Mouse (Mus musculus) spleen, embryonic (tissue): ENCODE results near the gene Cnppd1.

Experiments used
- CTCF ChIA-PET: fragments of 350-600 bp; sonication (Branson Sonifier 250); formaldehyde crosslinking; loops from one replicate; lab custom pipeline; 2022; lab: Charles Lee

Gene Cnppd1

DNA sequence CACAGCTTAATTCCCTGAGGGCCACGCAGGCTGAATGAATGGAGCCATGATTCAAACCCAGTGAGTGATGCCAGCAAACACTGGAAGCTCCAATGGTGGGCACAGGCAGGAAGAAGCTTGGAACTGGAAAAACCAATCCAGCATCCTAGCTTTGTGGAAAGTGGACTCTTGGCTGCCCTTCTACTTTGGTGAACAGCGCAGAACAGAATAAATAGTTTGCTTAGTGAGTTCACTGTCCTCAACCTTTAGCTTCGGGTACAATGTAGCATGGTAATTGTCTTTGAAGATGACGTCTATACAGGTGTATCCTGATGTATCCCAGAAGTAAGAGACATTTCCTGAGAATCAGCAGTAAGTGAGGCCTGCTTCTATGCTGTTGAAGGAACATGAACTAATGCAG is 6.2 kb upstream of the Cnppd1 start:
- CTCF ChIA-PET = interaction anchor here (0.6 to 0.8 kb wide), 2 partner anchors 12 to 352 kb away, joined by 3 read pairs; no protein-coding TSS in a partner anchor

DNA sequence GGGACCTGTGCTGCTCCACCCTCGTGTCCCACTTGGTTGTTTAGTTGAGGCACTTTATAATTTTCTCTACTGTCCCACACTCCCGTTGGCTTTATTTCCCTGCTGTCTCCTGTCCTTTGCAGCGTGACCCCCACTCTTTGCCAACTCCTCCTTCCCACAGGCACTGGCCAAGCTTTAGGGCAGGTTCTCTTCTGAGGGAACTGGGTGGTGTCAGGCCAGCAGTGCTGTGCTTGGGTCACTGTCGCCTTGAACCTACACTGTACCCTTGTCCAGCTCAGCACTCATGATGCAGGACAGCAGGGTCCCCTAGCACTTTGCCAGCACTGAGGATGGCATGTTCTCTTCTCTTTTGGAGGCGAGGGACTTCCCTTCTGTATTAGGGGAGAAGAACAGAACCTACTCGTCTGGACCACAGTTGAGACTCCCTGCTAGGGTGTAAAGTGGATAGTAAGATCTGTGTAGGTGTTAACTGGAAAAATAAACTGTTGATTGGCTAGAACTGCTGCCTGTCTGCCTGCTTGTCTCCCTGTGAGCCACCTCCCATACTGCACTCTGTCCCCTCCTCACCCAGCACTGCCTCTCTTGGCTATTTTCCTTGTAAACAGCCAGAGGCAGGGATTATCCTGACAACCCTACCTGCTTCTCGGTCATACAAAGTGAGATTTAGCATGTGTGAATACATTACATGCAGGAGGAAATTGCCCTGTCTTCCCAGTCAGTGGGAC is 5.1 kb upstream of the Cnppd1 start:
- CTCF ChIA-PET = no interaction called here

GRCm38 (mm10) chr1:75145589-75145988 is 3.1 kb upstream of the Cnppd1 start:
- CTCF ChIA-PET = no interaction called here

- CTCF ChIA-PET = no interaction called here
Measured at GRCm38 (mm10) chr1:75141486-75142190, 873 bp downstream of the Cnppd1 start.

- CTCF ChIA-PET = interaction anchor here (0.6 kb wide), 1 partner anchor 116 kb away, joined by 4 read pairs; no protein-coding TSS in a partner anchor
Measured at GRCm38 (mm10) chr1:75140601-75141190, 1.8 kb downstream of the Cnppd1 start.

- CTCF ChIA-PET = no interaction called here
Measured at GRCm38 (mm10) chr1:75138448-75138847, 4.1 kb downstream of the Cnppd1 start.

GRCm38 (mm10) chr1:75136730-75137129 is 5.8 kb downstream of the Cnppd1 start:
- CTCF ChIA-PET = no interaction called here

GRCm38 (mm10) chr1:75136293-75136692 is 6.2 kb downstream of the Cnppd1 start:
- CTCF ChIA-PET = no interaction called here

GRCm38 (mm10) chr1:75133421-75134207 is 8.9 kb downstream of the Cnppd1 start, which contains the start of gene Slc23a3:
Gene Slc23a3, minus strand, starts transcription at chr1:75133890.
- CTCF ChIA-PET = no interaction called here

DNA sequence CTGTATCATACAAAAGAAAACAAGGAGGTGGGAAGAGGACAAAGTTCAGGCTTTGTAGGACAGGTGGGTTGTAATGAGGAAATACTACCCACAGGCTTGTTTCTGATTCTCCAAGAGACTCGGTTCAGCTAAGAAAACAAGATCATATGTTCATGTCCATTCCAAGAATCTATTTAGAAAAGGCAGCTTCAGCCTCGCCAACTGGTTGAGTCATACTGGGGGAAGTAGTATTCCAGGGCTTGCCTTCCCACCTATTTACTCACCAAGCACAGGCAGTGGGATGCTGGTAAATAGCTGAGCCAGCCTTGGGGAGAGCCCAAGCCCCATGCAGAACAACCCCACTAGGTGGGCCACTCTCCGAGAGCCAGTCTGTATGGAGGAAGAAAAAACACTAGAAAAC is 13.9 kb downstream of the Cnppd1 start:
- CTCF ChIA-PET = no interaction called here

DNA sequence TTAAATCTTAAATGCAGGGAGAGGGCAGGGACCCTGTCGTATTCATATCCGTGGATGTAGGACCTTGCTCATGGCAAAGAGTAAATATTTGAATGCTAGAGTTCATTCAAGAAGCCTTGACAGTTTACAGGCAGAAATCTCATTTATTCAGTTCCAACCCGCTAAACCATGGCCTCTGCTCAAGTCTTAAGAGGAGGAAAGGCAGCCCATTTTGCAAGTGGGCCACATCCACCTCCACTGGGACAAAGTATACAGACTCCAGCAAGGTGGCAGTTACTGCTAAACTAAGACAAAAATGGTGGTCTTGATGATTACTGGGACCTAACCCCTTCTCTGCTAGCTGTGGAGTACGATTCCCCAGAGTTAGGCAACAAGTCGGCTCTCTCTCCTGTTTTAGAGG is 17.1 kb downstream of the Cnppd1 start:
- CTCF ChIA-PET = interaction anchor here (0.6 kb wide), 1 partner anchor 227 kb away, joined by 4 read pairs; no protein-coding TSS in a partner anchor

DNA sequence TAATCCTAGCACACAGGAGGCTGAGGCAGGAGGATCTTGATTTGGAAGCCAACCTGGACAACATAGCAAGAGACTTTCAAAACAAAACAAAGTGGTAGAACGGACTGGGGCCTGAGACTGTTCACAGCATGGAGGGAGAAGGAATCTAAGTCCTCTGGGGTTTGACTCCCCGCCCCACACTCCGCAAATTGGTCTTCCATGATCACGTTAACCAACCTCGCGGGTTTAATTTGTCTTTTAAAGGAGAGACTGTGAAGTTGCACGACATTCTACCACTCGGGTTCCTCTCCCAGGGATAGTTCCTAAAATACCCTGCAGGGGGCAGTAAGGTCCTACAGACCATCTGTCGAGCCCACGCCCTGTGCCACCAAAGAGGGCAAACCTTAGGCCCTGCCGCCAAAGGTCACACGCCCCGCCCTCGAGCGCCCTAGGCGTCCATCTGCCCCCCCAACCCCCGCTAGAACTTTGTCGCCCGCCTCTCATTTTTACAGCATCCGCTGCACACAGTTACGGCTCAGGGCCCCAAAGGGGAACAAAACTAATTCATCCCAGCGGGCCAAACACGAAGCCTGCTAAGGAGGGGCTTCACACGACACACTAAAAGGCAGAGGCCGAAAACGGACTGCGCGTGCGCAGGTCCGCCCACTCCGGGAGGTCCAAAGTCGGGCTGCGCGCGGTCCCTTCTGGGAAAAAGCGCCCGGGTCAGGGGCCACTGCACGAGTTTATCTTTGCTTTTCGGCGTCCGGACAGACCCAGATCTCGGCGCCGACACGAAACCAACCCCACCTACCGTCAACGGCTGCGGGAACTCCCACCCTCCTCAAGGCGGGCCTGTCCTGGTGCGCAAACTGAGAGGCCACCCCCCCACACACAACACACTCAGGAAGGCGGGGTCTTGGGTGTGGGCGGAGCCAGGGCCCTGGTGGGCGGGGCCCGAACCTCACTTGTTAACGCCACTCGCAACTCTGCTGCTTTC is 17.9 kb downstream of the Cnppd1 start, which contains the start of gene Nhej1:
Gene Nhej1 (minus strand): TSS at position 855 of the 976 bp plus-strand sequence.
- CTCF ChIA-PET = interaction anchor here (1.0 kb wide), 2 partner anchors 127 to 129 kb away, joined by 3 read pairs; no protein-coding TSS in a partner anchor

- CTCF ChIA-PET = no interaction called here
Measured at GRCm38 (mm10) chr1:75122211-75122610, 20.3 kb downstream of the Cnppd1 start.
